Mouse (Mus musculus): ENCODE measurements around the gene 1700020N01Rik.

1700020N01Rik gene

GRCm38 (mm10) chr10:21592896-21593380, at the start of gene 1700020N01Rik:
Gene 1700020N01Rik, plus strand, starts transcription at chr10:21593145.
- no peak for DNase-seq

- DNase-seq: peak; percentile 31
These were observed 49.2 kb upstream of the 1700020N01Rik start for GRCm38 (mm10) chr10:21543576-21544278.

DNA sequence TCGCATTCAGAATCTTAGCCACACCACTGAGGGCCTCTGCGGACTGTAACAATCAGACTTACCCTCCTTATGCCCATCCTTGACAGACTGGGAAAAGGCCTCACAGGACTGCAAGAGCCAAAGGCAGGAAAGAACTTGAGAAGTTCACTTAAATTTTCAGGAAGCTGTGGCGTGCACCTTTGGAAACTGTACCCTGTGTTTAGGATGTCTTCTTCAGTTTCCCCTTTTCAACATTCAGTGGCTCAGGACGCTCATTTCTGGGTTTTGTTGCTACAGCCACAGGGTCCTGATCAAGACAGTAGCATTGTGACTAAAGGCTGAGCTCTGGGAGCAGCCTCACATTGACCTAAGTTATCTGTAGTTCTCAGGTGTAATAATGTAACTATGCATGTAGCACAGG, 48.2 kb upstream of the 1700020N01Rik start:
- DNase-seq: peak; percentile 67

- DNase-seq: peak; percentile 98
These were observed 47.5 kb upstream of the 1700020N01Rik start for GRCm38 (mm10) chr10:21545446-21545845.

DNA sequence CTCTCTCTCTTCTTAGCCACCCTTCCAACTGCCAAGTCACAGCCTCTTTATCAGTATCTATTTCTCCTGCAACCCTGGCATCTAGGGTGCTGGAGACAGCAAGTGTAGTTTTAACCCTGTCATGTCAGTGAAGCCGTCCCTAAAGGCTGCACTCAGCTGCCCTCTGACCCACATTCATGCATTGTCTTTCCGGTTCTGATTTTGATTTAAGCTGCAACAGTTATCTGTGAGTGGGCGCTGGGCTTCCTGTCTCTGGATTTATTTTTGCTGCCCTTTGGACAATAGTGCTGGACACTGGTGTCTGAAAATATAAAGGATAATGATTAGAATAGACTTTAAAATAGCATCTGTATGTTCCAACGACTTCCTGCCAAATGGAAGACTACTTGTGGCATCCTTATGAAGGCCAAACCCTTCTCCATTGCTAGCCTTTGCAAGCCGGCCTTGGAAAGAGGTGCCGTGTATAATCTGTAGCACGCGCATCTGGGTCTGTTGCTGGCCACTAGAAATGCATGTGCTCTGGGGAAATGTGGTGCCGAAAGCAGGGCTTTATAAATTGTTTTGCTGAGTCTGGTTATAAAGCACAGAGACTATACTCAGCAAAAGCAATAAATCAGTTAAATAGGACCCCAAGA, 44.0 kb upstream of the 1700020N01Rik start:
- DNase-seq: peak; percentile 61

- peak; percentile 64 for DNase-seq
These were observed 39.8 kb upstream of the 1700020N01Rik start for GRCm38 (mm10) chr10:21552967-21553682.

GRCm38 (mm10) chr10:21553683-21554035, 39.3 kb upstream of the 1700020N01Rik start:
- DNase-seq: peak; percentile 84

DNA sequence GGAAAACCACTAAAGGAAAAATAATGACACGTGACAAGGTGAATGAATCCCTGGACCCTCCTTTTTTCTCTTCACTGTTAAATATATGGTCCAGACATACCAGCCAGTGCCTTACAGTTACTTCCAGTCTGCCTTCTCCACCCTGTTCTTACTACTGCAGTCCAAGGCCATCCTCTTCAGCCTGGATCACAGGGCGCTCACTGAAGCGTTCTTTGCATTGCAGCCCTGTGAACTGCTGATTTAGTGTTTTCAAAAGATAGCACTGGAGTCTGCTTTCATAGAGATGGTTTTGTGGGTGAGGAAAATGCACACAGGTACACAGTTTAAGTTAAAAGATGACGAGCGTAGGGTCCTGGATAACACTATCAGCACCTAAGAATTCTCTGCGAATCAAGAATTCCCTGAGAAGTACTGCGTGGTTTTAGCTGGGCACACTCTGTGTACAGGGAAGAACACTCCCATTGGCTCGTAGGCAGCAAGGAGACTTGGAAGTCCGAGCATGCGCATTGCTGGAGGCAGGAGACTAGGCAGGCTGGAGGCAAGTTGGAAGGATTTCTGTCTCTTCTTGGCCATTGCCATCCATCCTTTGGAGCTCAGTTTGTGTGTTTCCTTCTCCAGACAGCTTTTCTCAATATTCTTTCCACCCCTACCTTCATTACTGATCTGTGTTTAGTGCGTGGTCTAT, 37.9 kb upstream of the 1700020N01Rik start:
- DNase-seq: peak; percentile 36

GRCm38 (mm10) chr10:21559769-21560168, 33.2 kb upstream of the 1700020N01Rik start:
- peak; percentile 78 for DNase-seq

DNA sequence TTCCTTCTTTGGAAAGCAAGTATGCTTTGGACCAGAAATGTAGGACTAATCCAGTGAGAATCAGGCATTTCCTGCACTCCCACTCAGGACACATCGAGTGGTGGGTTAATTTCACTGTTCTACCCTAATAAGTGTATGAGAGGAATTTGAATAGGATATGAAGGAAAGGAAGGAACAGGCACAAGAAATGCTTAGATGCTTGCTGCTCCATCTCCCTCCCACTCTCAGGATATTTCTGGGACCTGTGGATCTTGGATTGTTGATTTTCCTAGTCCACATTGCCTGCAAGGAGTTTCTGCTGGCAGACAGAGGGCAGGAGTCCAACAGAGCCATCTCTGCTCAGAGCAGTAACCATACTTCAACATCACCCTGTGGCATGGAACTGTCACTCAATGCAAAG, 31.8 kb upstream of the 1700020N01Rik start:
- peak; percentile 21 for DNase-seq

DNA sequence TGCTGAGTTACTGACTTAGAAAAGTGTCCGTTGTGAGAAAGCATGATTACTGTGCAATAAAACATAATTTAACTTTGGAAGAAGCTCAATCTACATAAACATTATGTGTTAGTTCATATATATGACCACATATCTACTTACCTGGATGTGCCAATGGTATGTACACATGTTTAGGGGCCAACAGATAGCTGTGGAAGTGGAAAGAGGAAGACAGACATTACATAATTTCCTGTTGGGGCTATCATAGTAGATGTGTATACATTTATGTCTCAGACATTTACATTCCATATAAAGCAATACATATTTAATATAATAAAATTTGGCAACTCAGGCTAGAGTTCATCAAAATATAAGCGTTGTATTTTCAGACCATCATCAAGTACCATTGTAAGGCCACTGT, 29.5 kb upstream of the 1700020N01Rik start:
- DNase-seq: no peak

DNA sequence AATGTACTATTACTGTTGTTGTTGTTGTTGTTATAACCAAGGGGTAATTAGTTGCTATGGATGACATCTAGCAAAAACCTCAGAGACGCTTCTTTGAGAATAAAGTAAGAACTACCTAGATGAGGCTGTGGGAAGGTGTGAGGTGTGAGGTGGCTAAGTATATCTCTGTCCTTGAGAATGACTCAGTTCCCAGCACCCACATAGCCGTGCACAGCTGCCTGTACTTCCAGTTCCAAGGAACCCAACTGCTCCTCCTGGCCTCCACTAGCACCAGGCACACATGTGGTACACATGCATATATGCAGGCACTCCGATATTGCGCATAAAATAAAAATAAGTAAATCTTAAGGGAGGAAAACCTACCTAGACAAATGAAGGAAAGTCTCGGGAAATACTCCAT, 28.8 kb upstream of the 1700020N01Rik start:
- DNase-seq: peak; percentile 10

DNA sequence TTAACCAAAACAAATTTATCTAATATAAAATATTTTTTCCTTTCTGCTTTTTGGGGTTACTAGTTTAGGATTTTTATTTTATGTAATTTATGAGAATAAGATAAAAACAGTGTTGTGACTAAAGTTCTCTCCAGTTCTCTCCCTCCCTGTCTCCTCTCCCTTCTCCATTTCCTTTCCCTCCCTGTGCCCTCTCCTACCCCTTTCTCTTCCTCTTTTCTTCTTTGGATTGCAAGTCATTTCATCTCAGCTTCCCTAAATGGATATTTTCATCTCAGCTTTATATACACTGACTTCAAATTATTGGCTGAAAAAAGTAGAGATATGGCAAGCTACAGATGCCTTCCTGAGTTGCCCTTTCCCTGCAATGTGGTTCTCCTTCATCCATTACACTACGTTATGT, 26.9 kb upstream of the 1700020N01Rik start:
- DNase-seq: peak; percentile 45

DNA sequence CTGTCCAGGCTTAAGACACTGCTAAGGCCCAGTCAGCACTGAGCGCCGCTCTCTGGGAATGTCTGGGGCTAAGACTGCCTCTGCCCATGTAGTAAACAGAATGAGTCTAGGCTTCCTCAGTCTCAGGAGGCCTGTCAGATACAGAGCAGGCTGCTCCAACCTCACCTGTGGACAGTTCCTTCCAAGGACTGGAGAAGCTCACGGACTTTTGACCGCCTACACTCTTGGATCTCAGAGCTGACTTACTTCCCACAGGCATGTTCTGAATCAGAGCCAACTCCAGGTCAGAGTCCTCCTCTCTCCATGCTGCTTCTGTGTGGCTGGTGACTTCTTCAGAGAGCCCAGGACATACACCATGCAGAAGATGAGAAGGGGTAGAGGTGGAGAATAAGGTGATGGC, 21.3 kb upstream of the 1700020N01Rik start:
- DNase-seq: peak; percentile 70

DNA sequence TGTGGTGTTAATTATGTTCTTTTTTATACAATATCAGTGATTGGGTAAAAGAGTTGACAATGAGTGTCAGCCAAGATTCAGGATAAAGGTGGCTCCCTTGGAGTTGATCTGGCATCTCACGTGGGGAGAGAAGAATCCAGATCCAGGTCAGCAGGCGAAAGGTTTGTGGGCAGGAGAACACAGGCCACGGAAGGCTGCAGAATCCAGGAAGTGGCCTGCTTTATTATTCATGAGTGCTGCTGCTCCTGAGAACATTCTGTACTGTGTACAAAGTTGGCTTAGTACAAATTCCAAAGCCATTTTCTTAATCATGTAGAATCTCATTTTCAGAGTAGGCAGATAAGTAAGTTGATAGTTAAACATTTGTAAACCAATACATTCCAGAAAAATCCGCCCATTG, 19.2 kb upstream of the 1700020N01Rik start:
- peak; percentile 92 for DNase-seq

DNA sequence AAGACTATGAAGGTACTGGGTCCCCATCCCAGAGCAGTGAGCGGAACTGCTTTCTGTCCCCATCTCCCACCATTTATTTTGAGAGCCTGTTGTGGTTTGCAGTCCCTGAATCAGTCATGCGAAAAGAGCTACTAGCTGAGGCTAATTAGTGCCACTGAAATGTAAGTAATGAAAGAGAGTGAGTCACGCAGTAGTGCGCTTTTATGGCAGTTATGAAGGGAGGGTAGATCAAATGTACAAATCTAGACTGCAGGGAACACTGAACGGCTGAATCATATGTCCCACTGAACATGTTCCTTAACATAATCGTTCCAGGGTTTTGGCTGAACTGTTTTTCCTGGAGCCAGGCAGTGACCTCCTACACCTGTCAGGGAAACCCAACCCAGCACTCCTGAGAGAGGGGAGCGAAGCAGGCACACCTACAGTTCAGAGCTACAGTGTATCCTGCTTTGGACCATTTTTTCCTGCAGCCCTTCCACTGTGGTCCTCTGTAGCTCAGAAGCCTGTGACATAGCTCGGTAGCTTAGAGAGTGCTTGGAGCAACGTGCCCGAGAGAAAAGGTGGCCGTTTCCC, 17.1 kb upstream of the 1700020N01Rik start:
- peak; percentile 46 for DNase-seq

GRCm38 (mm10) chr10:21577798-21578197, 15.1 kb upstream of the 1700020N01Rik start:
- DNase-seq: peak; percentile 61

DNA sequence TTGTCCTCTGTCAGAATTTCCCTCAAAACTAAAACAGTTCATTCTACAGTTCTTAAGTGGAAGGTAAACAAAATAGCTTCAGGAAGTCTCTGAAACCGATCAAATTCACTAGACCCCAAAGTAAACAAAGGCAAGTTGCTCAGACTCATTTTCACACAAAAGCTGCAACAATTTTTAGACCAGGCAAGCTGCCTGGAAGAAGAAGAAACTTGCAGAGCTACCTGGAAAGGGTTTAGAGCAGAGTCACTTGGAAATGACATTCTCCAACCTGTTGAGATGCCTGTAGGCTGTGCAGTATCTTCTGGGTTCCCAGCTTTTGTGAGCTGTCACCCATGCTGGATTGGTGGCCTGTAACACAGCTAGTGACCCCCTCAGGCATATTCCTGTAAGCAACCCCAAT, 11.4 kb upstream of the 1700020N01Rik start:
- DNase-seq: peak; percentile 54

- DNase-seq: no peak
These were observed 5.9 kb upstream of the 1700020N01Rik start for GRCm38 (mm10) chr10:21587041-21587440.

DNA sequence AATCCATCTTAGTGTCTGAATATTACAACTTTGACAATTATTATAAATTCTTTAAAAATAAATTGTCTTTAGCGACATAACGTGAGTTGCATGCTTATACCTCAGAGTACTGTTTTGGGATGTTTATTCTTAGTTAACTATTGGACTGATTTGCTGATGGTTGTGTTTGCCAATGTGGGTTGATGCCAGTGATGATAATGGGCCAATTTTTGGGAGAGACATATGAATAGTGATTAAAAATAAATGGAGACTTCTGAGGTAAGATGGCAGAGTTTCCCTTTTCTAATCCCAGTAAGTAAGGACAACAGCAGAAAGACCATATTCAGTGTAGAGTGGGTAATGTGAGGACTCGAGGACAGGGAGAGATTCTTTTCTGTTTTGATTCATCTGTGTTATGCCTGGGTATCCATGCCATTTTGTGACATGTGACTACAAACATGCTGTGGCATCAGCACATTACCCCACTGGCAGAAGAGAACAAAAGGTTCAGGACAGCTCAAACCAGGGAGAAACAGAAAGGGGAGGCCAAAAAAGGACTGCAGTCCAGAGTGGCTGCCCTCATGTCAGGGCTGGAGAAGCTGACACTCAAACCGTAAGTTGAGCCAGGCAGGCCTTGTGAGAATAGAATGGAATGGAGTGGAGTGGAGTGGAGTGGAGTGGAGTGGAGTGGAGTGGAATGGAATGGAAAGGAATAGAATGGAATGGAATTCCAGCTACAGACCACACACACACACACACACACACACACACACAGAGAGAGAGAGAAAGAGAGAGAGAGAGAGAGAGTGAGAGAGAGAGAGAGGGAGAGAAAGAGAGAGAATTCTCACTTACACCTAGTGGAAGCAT, 4.7 kb upstream of the 1700020N01Rik start:
- DNase-seq: peak; percentile 60

DNA sequence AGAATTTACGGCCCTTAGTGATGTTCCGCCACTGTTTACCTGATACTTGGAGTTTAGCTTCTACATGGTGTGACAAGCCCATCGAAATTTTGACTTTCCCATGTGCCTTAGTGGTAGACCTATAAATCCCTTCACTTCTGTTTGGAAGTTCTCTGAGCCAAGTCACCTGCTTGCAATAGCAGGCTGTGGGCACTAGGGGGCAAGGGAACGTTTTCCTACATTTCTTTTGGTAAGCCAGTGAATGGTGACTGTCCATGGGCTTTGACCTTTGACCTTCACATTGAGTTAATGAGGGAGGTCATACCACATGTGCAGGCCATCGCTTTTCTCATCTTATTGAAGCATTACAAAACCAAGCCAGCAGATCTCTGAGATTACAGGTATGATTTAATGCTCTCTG, 8.0 kb downstream of the 1700020N01Rik start:
- peak; percentile 93 for DNase-seq

DNA sequence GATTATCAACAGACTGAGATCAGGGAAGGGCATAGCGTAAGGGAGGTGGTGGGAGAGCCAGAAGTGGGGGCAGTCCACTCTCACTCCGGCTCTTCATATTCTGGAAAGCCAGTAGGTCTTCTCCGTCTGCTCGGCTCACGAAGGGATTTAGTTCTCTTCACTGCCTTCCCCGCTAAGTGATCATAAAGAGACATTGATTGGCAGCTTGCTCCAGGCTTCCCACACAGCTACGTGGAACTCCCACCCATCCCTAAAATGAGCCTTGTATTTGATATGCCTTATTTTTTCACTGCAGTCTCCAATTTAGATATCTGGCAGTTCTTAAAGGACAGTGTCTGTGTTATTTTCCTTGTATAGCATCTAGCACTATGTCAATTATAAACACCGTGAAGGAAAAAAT, 11.5 kb downstream of the 1700020N01Rik start:
- peak; percentile 84 for DNase-seq

Data from heart, adult 11 months (tissue).